Mouse (Mus musculus) thymus, adult 2 months (tissue): ENCODE measurements around the gene Ptprd.

ENCODE experiments used
- CTCF ChIP-seq: fragments of 200-500 bp; IDR thresholded peaks from 2 replicates; pipeline ENCODE4 v1.5.1; 2012; ENCODE audit warnings: mild to moderate bottlenecking, control low read depth, low read length, moderate library complexity, borderline replicate concordance; ENCODE audit not compliant: control insufficient read depth, poor library complexity, insufficient read depth; ENCODE audit errors: extremely low read depth
- POLR2A ChIP-seq: fragments of 200-500 bp; IDR thresholded peaks from 2 replicates; pipeline ENCODE4 v1.6.1; 2012; ENCODE audit warnings: mild to moderate bottlenecking, low read length, control low read depth, moderate library complexity; ENCODE audit not compliant: control insufficient read depth, poor library complexity, insufficient read depth; ENCODE audit errors: extremely low read depth

GRCm38 (mm10) chr4:77361728-77362127 is 850.0 kb downstream of the Ptprd start:
- TF ChIP-seq CTCF (no peak), POLR2A (no peak)
